Mouse (Mus musculus): ENCODE data around the gene Ppme1.
A peak's percentile ranks its signal among the peaks of the same experiment; 100 is the strongest.

The Ppme1 gene

DNA sequence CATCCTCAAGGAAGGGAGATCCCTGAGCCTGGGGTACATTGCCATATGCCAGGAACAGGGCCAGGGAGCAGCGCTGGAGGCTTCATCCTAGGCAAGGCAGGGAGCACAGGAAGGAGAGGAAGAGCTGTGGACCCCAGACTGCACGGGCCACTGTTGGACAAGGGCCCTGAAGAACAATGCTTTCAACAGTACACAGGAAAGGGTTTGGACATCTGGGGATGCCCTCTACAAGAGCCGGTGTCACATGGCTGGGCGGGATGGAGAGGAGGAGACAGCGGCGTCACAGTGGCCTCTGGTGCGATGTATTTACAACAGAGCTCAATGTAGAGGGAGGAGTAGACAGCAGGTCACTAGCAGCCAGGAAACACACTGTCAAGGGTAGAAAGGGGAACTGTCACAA lies 44.6 kb downstream of the Ppme1 start:
- DNase-seq (ENCODE audit: low spot score), result no peak

DNA sequence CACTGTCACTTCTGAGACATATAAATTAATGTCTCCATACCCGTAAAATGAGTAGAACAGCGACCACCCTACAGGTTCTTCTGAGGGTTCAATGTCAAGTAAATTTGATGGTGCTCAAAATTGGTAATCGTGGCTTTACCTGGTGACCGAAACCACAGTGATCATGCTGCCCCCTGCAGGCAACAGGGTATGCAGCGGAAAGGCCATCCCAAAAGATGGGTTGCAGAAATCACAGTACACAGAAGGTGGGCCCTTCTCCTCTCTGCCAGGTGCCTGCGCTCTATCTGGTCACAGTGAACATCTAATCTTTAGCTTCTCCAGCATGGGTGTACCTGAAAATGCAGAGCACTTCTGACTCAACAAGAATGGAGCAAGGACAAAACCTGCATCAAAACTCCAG lies 46.6 kb downstream of the Ppme1 start:
- peak; percentile 47 for DNase-seq (ENCODE audit: low spot score)

DNA sequence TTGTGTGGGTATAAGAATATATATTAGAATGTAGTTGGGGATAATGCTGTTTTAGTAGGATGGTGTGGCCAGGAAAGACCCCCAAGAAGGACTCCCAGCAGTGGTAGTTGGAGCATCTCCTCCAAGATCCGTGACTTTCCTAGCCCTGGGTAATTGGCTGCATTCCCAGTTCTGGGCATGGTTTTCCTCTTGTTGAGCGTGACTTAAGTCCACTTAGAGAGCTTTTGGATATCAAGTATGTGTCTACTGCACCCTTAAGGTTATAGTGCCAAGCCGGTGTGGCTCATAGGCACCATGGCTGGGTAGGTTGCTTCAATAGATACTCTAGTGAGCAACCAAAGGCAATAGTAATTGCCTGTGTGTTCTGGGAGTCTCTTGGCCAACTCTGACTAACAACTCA lies 48.4 kb downstream of the Ppme1 start:
- DNase-seq (ENCODE audit: low spot score), result no peak

DNA sequence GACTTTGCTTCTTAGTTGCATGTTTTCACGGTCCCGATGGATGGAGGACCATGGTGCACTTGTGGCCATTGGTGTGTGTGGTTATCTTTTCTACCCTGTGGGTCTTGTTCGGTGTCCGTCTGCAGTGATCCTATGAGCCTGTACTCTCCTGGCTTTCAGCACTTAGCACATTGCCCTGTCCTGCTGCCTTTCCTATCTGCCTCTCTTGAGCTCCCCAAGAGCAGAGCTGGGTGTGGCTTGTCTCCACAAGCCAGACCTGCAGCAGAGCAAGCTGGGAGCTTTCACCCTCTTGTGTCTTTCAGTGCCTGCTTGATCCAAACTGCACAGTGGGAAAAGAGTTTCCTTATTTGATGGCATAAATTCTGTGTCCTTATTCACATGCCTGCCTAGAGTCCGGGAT lies 54.6 kb downstream of the Ppme1 start:
- DNase-seq (ENCODE audit: low spot score), result no peak

DNA sequence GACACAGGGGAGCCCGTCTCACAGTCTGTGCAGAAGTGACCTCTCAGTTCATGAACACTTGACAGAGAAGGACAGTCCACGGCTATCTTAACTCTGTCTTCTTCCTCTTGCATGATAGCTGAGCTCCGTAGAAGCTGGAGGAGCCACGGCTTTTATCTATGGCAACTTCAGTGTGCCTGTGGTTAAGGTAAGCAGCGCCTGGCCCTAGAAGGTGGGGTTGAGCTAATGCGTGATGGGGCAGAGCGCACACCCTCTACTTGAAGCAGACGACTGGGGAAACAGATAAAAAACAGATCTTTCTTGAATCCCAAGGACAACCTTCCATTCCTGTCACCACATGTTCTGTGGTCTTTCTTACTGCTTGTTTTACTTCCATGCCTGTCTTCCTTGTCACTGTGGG lies 55.2 kb downstream of the Ppme1 start:
- DNase-seq (ENCODE audit: low spot score), result no peak

DNA sequence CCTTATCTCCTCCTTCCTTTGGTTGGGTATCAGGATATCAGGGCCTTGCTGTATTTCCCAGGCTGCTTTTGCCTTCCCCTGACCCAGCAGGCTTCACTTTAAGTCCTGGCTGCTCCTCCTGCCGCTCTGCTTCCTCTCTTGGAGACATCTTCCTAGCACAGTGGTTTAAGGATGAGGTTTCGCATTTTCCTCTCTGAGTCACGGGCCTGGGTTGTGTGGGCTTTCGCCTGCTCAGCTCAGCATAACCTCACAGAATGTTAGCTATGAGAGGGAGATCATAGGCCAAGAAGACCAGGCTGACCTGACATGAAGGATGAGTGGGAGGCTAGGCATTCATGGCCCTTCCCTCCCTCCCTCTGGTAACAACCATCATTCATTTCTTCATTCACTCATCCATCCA lies 59.4 kb downstream of the Ppme1 start:
- no peak for DNase-seq (ENCODE audit: low spot score)

DNA sequence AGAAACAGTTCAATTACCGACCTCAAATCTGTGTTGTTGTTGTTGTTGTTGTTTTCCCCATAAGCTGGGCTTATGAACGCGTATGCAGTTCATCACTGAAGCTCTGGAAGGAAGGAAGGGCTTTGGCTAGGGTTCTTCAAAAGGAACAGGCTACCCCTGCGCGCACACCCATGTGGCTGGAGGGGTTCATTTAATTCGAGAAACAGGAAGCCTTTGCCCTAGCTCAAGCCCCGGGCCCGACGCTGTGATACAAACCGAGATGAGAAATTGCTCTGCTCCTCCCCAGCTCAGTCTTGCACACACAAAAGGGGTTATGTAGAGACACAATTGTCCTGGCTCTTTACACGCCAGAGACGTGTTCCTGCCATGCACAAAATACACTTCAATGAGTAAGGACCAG lies 61.8 kb downstream of the Ppme1 start:
- DNase-seq (ENCODE audit: low spot score), result no peak

DNA sequence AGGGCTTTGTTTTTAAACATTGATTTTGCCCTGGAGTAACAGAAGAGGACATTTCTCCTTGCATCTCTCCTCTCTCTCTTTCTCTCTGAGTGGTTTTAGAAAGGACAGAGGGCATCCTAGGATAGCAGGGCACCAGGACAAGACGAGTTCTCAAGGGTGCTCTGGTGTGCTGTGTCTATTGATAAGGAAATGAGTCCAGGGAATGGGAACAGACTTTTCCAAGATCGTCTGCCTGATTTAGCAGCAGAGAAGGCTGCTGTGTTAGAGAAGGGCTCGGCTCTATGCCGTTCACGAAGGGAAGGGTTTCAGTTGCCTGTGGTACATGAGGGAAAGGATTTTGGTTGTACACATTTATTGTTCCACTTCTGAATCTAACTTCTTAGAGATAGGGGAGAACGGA lies 62.4 kb downstream of the Ppme1 start:
- DNase-seq (ENCODE audit: low spot score), result no peak

DNA sequence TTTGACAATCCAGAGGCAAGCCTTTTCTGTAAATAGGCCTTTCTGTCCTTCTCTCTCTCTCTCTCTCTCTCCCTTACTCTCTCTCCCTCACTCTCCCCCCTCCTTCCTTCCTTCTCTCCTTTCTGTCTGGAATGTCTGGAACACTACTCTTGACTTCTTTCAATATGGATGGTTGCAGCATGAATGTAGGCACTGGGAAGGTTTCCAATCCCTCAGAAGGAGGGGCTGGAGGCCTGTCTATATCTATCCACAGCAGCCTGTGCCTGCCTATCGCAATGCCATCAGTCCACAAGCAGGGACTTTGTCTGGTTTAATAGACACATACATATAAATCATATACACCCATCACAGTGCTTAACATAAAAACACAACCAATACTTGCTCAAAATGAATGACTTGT lies 62.9 kb downstream of the Ppme1 start:
- DNase-seq (ENCODE audit: low spot score), result no peak

DNA sequence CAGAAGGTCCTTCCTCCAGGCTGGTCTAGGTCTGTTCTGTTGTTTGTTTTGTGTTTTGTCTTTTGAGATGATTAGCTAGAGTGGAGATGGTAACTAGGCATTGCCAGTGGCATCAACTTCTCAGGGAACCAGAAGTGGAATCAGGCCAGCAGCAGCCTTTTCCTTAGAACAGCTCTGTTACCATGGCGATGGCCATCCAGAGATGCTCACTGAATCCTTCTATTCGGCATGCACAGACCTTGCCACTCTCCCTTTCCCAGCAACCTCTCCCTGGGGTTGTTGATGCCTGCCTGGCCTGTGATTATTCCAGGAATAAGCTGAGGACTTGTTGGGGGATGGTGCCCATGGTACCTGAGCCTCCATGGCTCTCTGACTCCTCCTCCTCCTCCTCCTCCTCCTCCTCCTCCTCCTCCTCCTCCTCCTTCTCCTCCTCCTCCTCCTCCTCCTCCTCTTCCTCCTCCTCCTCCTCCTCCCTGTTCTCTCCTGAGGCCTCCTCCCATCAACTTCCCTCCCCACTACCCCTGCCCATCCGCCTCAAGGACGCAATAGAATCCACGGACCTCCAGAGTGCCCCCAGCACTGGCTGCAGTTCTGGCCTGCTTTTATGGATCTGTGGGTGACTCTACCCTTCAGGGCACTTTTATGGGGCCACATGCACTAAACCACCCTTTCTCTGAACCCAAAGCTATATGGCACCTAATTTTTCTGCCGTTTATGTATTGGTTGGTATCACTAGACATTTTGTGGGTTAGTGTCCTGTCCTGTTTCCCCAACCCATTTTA lies 64.0 kb downstream of the Ppme1 start:
- DNase-seq (ENCODE audit: low spot score), result no peak

DNA sequence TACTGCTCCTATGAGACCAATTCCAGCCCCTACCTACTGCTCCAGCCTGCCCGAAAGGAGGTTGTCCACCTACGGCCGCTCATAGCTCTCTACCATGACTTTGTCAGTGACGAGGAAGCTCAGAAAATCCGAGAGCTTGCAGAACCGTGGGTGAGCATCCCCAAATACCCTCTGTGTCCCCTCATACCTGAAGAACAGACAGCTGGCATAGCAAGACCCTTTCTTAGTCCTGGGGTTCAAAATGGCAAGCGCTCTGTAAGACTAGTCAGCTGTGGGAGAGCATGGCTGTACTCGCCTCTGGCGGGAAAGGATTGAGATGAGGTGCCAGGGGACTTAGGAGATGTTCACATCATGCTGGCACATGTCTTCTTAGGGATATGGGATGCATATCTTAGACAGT lies 66.2 kb downstream of the Ppme1 start:
- no peak for DNase-seq (ENCODE audit: low spot score)

DNA sequence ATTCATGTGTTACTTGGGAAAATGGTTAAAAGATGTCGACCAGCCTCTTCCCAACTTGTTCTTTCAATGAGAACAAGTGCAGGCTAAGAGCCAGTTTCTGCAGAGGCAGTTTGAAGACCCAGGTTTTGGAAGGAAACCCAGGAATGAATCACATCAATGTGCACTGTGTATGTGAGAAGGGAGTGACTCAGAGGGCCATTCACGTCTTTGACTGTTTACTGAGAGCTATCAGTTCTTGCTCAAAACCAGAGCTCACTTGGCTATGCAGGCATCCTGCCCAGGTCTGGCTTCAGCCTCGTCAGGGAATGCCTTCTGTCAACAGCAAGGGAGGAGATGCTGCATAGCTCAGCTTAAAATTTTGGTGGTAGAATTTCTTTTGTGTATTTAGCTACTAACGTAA lies 69.8 kb downstream of the Ppme1 start:
- peak; percentile 76 for DNase-seq (ENCODE audit: low spot score)

DNA sequence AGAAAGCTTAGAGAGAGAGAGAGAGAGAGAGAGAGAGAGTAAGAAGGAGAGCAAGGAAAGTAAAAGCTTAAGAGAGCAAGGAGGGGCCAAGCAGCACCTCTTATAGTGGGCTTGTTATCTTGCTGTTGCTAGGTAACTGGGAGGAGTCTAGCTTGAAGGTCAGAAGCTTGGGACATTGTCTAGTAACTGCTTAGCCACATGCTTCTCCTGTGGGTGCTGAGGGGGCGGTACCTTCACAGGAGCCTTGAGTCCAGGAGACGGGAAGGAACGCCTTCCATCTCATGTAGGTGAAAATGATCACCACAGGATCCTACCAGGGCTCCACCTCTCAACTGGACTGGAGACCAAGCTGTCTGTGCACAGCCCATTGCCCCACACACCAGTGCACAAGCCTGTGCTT lies 70.7 kb downstream of the Ppme1 start:
- no peak for DNase-seq (ENCODE audit: low spot score)

DNA sequence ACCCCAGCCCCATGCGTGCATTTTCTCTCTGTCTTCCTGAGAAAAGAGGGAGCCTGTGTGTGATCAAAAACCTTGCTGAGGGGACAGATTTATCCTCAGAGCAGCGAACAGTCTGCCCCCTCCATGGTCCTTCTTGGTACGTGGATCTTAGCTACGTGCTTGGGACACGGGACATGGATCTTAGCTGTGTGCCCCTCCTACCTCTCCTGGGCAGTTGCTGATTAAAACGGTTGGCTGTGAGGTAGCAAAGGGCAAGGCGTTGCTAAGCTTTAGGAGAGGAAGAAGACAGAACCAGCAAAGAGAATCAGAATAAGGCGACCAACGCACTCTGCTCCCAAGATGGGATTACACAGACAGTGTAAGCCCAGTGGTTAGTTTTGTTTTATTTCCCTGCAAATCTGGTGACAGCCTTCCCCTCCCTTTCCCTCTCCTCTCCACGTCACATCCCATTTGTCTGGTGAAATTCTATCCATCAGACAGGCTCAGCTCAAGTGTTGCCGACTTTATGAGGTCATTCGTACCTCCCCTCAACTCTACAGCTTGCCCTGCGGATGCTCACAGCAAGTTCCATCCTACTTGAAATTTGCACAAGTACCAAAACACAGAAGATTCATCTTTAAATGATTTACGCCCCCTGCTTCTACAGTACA lies 73.1 kb downstream of the Ppme1 start:
- no peak for DNase-seq (ENCODE audit: low spot score)

DNA sequence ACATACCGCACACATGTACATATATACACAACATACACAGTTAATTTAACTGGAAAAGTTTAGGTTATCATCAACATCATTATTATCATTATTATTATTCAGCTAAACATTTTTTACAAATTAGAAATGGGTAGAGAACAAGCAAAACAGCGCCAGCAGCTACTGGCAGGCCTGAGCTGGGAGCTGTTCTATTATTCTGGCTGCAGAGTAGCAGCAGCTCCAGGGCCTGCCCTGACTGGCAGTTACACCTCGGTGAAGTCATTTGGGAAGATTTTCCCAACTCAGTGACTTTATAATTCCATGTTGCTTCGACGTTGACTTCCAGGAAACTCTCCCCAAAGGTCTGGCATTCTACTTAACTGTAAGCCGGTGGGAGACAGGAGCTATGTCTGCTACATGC lies 75.4 kb downstream of the Ppme1 start:
- DNase-seq (ENCODE audit: low spot score), result no peak

DNA sequence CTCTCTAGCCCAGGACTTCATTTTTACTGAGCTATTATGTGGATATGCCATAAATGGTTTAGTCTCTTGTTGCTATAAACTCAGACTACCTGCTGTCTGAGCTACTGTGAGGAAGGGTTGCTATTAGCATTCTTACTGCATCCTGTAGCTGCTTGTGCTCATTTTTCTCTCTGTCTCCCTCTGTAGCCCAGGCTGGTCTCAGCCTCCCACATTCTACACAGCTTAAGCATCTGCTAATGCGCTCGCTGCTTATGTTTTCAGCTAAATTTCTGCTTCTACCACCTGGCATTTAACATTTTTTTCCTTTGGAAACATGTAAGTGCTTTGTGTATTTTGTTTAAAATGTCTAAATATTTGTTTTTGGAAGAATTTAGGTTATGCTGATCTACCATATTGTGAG lies 76.4 kb downstream of the Ppme1 start:
- no peak for DNase-seq (ENCODE audit: low spot score)

DNA sequence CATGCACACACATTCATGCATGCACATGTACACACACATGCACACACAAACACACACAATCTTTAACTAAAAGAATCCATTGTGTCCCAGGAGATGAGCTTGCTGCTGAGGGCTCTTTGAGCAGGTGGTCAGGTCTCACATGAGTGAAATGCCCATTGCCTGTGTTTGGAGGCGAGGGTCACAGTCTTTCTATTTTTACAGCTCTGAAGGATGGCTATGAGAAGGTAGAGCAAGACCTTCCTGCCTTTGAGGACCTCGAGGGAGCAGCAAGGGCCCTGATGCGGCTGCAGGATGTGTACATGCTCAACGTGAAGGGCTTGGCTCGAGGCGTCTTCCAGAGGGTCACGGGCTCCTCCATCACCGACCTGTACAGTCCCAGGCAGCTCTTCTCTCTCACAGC lies 78.6 kb downstream of the Ppme1 start:
- no peak for DNase-seq (ENCODE audit: low spot score)

DNA sequence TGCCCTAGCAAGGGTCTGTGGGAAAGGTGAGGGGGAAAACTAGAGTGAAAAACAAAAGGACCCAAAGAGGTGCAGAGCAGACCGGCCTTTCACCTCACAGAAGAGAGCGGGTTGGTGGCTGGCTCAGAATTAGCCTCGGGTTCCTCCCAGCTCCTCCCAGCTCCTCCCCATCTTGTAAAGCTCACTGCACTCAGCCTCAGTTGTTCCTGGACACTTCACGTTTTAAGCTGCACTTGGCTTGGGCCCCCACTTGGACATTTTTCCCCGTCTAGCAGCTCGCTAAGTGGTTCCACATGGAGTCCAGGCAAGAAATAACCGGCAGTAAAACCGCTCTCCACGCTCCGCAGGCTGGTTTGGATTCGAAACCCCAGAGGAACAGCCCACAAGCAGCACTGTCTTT lies 83.5 kb downstream of the Ppme1 start:
- peak; percentile 49 for DNase-seq (ENCODE audit: low spot score)

DNA sequence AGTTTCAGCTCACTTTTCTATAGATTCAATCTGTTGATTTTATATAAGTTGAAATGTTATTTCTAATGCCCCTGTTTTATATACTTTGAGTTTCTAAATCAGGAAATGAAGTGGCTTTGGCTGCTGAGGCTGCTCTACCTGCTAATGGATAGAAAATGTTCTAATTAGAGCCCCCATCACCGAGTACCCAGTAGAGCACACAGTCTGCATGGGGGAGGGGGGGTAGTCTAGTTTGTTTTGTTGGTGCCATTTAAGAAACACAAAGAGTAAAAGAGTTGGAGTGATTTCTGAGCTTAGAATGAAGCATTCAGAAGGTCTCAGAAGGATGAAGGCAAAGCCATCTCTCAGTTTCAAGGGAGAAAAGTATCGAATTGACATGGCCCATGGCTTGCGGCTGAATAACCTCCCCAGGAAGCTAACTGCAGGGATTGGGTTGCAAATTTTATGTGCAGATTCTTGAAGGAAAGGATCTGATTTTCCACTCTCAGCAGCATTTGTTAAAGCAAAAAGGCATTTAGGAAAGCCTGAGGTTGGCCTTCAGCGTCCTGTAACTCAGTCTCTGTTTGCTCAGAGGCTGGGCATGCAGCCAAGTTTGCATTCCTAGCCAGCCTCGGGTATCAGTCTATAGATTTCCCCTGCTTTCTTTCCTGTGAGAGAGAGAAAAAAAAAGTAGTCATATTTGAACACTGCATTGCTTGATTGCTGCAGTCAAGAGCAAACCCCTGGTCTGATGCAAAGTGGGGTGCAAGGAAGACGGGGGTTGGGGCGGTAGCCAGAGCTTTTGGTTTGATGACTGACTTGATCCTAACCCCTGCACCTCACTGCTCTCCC lies 84.1 kb downstream of the Ppme1 start:
- DNase-seq (ENCODE audit: low spot score), result peak; percentile 84

DNA sequence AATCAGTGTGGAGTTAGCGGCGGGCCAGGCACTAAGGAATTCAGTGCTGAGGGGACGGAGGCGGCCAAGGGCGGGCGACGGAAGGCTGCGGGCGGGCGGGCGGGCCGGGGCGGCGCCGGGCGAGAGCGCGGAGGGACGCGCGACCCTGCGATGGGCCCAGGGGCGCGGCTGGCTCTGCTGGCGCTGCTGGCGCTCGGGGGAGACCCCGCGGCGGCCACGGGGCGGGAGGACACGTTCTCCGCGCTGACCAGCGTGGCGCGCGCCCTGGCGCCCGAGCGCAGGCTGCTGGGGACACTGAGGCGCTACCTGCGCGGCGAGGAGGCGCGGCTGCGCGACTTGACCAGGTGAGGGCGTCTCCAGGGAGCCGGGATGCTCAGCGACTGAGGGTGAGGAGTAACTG lies 86.7 kb downstream of the Ppme1 start, which contains the start of gene P4ha3:
P4ha3 (plus strand) TSS at position 138 of the 400 bp plus-strand sequence.
- DNase-seq (ENCODE audit: low spot score), result peak; percentile 22

DNA sequence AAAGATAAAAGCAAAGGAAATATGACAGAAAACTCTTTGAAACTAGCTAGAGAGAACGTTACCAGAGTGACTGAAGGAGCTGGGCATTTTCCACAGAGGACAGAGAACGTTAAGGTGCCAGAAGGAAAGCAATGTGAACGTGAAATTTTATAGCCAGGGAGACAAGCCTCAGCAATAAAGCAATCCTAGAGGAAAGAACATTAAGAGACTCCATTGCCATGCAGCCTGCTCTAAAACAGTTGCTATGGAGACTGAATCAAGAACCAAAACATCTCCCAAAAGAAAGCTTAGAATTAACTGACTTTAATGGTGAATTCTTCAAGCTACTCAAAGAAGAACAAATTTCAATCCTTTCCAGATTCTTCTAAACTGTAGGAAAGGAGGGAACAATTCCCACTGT lies 88.8 kb downstream of the Ppme1 start:
- DNase-seq (ENCODE audit: low spot score), result no peak

DNA sequence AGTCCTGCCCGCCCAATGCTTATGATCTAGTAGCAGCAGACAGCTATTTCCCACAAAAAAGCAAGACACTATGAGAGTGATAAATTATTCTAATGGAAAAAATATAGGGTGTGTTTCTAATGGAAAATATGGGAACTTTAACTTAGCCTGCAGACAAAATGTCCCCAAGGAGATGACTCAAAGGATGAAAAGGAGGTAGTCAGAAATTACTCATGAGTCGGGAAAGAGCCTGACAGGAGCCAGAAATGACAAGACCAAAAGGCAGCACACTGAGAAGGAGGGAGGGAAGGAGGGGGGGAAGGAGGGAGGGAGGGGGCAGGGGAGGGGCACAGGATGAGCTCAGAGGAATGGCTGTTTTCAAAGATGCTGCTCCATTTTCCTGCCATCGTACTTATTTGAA lies 90.5 kb downstream of the Ppme1 start:
- DNase-seq (ENCODE audit: low spot score), result no peak

DNA sequence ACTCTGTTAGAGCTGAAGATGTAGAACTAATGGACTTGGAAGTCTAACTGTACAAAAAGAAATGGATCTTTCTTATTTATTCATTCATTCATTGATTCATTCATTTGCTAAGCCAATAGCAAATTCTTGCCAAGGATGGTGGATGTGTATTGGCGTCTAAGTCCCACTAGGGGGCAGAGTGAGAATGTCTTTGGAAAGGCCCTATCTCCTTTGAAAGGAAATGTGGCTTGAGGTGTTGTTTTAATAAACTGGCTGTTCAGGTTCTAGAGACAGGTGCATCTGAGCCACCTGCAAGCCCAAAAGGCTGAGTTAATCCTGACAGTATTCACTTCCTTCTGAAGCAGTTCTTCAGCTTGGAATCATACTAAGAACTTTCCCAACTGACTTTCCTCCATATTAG lies 92.3 kb downstream of the Ppme1 start:
- peak; percentile 50 for DNase-seq (ENCODE audit: low spot score)

Data from urinary bladder, postnatal 14 days (tissue).